Mouse (Mus musculus): ENCODE results near the gene Ccm2. TPM values are rescaled to one million over a fixed set of nuclear protein-coding genes. Genes with fewer than 3 reads are reported as not detected.

Gene Ccm2
- total RNA-seq, 2 experiments from 2014 or later: 53.5 to 54.1 TPM

DNA sequence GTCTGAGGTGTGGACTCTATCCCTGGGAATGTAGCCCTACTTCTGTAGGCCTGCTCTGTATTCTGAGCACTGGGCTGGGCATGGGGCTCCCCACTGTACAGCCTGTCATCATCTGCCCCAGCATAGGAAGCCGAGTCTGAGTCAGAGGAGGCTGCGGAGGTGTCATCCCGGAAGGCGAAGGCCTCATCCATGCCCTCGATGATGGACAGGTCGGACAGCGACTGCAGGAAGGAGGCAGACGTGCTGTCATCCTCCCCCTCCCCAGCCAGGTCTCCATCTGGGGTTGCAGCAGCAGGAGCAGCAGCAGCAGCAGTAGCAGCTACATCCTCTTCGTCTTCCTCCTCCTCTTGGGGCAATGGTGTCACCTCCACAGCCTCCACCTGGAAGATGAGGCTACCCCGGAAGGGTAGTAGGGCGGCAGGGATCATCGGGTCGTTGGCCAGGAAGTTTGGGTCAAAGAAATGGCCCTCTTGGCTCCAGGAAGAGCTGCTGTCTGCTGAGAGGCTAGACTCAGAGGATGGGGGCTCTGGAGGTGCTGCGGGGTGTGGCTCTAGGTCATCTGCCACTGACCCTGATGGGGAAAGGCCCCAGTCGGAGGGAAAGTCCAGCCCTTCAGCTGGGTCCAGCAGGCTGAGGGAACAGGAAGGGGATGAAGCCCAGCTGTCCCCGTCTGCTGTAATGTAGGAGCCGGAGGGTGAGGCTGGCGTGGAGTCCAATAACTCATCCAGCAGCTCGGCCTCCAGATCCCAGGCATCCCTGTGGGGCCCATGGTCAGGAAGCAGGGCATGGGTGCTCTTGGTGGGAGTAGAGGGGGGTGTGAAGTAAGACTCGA is 55.2 kb downstream of the Ccm2 start:
- DNase-seq (ENCODE audit: low spot score in 2 of 2): no peak

DNA sequence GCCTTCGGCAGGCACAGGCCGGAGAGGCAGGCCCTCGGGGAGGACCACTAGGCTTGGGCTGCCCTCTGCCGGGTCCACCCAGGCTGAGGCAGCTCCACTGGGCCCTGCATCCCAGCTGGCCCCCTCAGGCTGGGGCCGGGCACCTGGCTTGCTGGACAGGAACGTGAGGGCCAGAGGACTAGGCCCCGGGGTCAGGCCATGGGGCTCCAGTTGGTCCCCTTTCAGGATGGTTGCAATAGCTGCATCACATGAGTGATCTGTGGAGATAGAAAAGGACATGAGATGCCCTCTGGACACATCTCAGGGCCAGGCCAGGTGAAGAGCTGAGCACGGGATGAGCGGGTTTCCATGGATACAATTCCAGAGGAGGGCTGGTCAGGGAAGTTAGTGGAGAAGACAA is 56.0 kb downstream of the Ccm2 start:
- DNase-seq (ENCODE audit: low spot score in 2 of 2): no peak

DNA sequence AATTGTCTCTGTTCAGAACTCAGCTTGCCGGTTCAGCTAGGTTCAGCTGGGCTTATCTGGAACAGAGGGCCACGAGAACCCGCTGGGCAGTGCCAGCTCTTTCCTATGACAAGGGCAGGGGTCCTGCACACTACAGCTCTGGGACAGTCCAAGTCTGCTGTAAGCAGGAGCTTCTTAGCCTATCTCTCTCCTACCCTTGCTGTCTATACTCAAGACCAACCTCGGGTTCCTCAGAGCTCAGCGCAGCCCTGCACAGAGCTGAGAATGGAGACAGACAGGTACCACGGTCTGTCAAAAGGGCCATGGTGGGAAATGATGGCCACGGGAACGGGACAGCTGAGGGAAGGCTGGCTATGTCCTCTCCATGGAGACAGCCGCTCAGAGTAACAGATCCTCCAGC is 56.5 kb downstream of the Ccm2 start:
- no peak for DNase-seq (ENCODE audit: low spot score in 2 of 2)

DNA sequence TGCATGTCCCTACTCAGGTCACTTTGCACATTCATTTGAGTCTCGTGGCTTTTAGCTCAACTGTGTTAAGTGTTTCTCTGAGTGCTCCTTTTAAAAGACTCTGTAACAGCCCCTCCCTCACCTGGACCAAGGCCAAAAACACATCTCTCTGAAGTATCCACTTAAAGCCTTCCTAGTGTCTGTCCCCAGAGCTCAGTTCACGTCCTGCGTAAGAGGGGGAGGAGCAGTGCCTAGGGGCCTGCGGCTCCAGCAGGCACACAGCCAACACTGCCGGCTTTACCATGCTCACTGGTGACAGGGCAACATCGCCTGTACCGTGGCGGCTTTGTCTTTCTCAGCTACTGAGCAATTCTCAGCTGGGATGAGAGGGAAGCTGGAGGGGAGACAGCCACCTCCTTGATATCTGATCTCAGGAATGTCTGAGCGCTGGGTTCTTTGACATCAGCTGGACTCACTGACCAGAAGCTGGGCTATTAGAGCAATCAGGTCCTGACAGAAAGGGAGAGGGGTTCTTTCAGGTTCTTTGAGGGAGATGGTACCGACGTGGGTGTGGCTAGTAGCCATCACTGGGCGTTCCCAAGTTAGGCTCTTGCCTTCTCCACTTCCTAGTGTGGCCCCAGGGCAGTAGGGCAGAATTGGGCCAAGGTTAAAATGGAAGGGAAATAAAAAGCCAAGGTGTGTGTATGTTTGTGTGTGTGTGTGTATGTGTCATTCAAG is 57.4 kb downstream of the Ccm2 start:
- no peak for DNase-seq (ENCODE audit: low spot score in 2 of 2)

DNA sequence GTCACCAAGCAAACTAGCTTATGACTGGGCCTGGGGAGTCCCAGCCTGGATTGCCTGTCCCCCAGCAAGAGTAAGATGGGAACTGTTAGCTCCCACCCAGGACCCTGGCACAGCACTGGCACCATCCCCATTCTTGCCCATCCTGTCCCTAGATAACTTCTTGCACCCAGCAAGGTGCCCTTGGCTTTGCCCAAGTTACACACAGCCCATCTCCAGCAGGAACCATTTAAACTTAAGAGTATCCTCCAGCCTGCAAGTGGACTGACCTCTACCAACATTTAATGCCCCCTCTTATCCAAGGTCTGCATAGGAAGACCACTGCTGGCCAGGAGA is 57.9 kb downstream of the Ccm2 start:
- no peak for DNase-seq (ENCODE audit: low spot score in 2 of 2)

DNA sequence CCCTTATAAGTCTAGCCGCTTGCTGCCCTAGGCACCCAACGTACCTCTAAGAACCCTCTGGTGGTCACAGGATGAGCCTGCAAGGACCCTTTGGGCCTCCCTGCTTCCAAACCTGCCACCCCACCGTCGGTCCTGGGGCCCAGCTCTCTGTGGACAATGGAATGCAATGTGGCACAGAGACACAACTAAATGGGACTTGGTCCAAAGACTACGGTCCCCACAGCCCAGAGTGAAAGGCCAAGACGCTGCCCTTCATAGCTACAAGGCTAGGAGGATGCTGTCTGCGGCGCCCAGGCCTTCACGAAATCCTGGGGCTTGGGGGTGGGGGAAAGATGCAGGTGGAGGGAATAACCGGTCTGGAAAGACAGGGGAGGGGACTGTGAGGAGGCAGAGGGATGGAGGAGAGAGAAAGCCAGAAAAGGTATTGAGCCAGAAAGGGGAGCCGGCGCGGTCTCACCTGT is 58.4 kb downstream of the Ccm2 start:
- no peak for DNase-seq (ENCODE audit: low spot score in 2 of 2)

DNA sequence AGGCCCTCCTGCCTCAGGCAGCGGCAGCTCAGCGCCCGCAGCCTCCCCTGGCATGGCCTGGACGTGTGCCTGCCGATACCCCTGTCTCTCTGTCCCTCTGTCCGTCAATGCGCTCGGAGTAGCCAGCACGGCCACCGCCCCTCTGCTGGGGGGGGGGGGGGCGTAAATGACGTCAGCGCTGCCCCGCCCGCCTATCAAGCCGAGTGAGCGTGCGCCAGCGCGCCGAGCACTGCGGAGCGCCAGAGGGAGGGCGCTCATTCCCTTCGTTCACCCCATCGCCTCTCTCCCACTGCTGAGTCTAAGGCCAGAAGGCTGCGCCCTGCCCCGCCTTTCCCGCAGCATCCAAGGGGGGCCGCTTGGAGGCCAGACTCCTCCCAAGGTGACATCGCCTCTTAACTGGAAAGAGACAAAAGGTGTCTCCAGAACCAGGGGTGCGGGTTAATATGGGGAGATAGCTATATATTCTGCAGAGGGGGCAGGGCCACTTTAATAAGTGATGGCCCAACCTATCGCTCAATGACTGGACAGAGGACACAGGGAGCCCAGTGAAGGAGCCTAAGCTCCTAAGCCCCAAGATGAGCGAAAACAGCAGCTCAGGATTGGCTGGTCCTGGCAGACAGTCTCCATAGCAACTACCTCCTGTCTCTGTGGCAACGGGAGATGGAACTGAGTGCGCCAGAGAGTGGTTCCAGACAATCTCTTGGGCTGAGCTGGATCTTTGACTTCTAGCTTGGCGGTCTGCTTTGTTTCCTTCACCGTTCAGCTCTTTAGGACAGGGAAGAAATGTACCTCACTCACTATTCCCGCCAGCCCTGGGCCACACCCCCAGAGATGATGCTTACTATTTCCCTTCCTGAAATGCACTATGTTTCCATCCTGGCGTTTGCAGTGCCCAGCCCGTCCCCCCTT is 59.1 kb downstream of the Ccm2 start, which contains the start of gene Nacad:
Nacad (minus strand) TSS at position 563 of the 909 bp plus-strand sequence.
- DNase-seq (ENCODE audit: low spot score in 2 of 2): peak; percentile 83 to 92

DNA sequence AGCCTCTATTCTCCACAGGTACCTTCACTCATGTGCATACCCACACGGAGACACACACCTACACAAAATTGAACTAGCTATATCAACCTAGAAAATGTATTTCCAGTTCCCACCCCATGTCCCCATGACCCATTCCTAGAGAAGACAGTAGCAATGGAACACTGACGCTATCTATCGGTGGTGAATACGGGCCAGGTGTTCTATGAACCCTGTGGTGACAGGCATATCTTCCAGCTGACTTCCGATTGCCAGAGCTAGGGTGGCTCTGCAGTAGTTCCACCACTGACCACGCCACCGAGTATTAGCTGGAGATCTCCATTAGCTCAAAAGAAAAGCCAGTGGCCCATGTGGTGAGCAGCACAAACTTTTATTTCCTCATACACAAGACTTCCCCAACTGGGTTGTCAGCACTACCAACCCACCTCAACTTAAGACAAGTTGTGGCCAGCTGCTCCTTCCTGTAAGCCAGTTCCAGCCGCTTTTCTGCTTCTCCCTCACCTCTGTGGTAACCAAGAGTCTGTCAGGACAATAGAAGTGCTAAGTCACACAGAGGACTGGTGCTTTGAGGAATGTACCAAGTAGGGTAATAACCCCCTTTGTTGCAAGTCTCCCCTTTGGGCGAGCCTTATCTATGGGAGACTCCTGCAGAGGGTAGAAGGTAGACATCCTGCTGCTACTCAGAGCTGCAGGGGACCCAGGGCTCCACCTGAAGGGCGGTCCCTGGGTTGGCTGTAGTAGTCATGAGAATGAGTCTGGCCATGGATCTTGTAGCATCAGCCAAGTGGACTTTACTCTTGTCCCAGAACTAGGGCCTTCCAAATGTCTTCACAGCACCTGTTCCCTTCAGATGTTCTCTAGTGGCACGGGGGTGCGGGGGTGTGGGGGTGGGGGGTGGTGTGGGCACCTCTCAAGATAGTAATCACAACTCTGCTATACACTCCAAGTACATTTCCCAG is 68.8 kb downstream of the Ccm2 start:
- no peak for DNase-seq (ENCODE audit: low spot score in 2 of 2)

DNA sequence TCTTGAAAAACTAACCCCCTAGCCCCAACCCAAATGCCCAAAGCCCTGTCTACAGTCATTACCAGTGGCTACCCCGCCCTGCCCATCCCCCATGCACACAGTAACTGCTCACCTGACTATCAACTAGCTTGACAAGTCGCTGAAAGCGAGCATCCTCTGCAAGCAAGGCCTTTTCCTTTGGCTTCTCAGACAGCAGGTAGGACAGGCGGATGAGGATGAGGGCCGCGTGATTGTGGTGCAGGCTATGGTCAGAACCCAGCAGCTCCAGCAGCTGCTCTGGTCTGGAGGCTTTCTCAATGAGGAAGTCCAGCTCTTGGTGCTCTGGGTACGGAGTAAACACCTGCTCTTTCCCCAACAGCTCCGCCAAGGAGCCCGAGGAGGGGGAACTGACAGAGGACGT is 77.0 kb downstream of the Ccm2 start:
- DNase-seq (ENCODE audit: low spot score in 2 of 2): no peak

DNA sequence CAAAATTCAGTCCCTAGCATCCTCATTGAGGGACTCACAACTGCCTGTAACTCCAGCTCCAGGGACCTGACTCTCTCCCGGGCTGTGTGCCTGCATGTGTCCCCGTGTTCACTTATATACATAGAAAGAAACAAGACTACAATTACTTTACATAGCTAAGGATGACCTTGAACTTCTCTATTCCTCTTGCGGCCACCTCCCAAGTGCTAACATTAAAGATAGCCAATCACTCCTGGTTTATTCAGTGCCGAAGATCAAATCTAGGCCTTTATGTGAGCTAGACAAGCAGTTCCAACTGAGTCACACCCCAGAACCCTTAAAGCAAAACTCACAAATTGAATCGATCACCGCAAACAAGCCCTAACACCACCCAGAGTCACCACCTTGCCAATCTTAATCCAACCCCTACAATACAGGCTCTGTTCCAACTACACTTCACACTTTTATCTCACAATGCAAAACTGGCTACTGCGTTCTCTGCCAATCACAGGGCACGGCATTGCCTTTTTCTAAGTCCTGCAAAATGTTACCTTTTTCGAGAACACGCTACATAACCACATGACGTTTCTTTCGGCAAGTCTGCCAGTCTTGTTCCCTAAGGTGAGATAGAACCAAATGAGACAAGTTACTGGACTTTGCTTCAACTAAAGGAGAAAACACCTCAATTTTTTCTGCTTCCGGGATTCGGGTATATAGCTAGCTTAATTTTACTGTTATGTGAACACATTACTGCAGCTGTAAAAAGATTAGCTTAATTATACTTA is 78.1 kb downstream of the Ccm2 start:
- DNase-seq (ENCODE audit: low spot score in 2 of 2): no peak

DNA sequence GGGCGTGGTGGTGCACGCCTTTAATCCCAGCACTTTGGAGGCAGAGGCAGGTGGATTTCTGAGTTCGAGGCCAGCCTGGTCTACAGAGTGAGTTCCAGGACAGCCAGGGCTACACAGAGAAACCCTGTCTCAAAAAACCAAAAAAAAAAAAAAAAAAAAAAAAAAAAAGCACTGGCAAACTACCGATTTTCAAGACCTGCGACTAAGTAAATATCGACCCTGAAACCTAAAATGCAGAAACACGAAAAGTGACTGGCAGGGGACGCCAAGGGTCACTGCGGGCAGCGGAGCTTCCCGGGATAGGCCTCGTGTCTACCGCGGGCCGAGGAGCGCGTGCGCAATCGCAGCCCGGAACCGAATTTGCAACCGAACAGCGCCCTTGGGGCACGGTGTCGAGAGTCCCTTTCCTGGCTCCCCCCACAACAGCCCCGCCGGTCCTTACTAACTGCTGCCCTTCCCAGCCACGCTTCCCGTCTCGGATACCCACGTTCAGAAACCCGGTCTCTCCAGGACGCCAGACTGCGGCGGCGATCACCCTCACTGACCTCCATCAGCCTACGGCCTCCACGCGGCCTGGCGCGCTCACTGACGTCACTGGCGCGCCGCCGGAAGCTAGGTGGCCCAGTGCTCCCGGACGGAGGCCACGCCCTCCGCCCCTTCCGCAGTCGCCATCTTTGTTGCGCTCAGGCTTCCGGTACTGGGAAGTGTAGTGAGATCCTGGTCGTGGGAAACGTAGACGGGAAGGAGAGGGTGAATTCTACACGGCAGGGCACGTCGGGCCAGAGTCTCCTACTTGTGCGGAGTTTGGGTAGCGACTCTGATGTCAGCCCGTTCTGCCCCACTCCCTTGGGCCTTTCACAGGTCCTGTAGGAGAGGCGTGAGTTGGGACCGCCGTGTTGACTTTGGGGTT is 79.0 kb downstream of the Ccm2 start, which contains the start of gene Tbrg4:
Tbrg4 (minus strand) TSS at position 590 of the 910 bp plus-strand sequence.
- peak; percentile 88 to 96 for DNase-seq (ENCODE audit: low spot score in 2 of 2)

DNA sequence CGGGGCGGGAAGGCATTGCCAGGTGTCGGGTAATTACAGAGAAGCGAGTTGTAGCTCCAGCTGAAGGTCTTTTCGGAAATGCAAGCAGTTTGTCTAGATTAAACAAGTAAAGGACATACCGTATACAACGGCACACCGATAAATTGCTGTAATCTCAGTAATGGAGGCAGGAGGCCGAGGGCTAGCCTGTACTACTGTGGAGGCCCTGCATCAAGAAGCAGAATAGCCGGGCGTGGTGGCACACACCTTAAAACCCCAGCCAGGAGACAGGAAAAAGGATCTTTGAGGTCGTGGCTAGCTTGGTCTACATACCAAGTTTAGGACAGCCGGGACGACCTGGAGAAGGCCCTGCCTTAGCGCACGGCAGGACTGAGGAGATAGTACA is 79.7 kb downstream of the Ccm2 start:
- no peak for DNase-seq (ENCODE audit: low spot score in 2 of 2)

DNA sequence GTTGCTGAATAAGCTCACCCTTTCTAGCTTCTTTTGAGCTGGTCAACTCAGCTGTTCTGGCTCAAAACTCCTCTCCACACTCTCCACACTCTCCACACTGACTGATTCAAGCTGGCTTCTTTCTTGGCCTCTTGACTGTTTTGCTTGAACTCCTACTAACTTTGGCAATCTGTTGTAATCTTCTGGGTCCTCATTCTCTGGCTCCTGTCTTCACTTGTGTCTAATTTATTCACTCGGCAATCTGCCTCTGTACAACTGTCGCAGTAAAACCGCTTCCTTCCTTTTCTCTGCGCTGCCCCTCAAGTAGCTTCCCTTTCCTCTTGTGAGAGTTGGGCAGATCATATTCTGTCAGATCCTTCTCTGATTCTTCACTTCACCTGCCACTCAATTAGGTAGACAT is 81.0 kb downstream of the Ccm2 start:
- DNase-seq (ENCODE audit: low spot score in 2 of 2): no peak

DNA sequence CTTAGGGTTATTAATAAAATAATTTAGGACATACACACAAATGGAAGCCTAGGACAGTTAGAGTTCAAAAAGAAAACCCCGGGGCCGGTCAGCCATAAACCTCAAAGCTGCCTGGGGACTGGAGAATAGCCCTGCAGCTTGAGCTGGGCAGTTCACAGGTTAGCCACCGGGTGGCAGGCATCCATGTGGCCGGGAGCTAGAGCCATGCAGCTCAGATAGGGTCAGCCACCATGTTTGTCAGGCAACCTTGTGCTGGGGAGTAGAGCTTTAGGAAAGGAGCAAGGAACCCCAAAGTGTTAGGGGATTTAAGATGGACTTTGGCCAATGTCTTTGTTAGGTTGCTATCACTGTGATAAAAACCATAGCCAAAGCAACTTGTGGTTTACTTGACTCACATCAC is 81.9 kb downstream of the Ccm2 start:
- peak in 1 of 2 experiments; percentile 36 for DNase-seq (ENCODE audit: low spot score in 2 of 2)

DNA sequence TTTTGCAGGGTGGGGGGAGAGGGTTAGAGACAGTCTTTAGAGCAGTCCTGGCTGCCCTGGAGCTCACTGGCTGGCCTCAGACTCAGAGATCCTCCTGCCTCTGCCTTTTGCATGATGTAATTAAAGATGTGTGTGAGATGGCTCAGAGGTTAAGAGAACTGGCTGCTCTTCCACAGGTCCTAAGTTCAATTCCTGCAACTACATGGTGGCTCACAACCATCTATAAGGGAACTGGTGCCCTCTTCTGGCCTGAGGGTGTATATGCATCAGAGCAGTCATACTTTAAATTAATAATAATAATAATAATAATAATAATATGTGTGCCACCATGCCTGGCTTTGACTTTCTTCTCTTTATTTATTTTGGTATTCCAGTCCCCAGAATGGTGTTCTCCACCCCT is 83.0 kb downstream of the Ccm2 start:
- DNase-seq (ENCODE audit: low spot score in 2 of 2): peak in 1 of 2 experiments; percentile 28

DNA sequence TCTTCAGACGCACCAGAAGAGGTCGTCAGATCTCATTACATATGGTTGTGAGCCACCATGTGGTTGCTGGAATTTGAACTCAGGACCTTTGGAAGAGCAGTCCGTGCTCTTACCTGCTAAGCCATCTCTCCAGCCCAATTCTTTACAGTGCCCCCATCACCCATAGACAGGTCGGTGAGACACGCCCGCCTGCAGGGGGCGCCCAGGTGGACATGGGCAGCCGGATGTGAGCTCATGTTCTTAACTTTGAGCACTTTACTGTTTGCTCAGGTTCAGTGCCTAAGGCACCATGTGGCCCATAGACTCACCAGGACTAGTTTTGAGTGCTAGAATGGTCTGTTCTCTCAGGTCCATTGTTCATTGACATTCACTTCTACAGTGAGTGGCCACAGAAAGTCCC is 89.5 kb downstream of the Ccm2 start:
- no peak for DNase-seq (ENCODE audit: low spot score in 2 of 2)

DNA sequence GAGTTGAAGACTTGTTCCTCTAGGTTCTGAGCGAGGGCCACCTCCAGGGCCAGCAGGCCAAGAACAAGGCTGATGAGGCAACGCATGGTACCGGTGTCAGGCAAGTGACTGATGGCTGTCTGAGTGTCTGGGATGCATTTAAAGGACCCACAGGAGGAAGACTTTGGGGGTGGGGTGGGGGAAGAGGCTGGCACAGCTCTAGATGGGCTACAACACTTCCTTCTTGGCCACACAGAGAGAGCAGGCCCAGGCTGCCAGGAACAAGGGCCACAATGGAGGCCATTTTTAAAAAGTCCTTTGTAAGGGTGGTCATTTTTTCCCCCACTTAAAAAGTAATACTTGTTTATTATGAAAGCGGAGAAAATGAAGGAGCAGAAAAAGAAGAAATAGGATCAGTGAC is 91.8 kb downstream of the Ccm2 start, which contains the start of gene Wap:
Wap (minus strand) TSS at position 101 of the 400 bp plus-strand sequence.
- no peak for DNase-seq (ENCODE audit: low spot score in 2 of 2)

DNA sequence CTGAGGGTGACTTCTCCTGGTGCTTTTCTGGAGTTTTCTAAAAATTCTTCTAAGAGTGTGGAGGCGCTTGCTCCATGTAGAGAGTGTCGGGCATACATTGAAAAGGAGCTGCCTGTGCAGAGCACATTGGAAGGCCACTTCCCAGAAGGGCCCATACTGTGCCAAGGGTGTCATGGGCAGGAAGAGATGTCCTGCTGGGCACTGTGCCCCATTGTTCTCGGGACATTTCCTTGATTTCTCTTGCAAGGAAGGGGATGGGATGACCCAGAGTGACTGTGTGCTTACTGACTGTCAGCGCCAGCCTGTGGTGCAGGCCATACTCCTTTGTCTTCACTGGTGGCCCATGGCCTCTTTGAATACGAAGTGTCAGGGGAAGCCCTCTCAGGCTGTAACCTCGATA is 92.4 kb downstream of the Ccm2 start:
- DNase-seq (ENCODE audit: low spot score in 2 of 2): no peak
